Mouse (Mus musculus): ENCODE measurements around the gene Thbs4. TPM values are rescaled to one million over a fixed set of nuclear protein-coding genes. Genes with fewer than 3 reads are reported as not detected.

Gene Thbs4
- polyA plus RNA-seq, 1 experiment from 2014 or later = 1.6 TPM

DNA sequence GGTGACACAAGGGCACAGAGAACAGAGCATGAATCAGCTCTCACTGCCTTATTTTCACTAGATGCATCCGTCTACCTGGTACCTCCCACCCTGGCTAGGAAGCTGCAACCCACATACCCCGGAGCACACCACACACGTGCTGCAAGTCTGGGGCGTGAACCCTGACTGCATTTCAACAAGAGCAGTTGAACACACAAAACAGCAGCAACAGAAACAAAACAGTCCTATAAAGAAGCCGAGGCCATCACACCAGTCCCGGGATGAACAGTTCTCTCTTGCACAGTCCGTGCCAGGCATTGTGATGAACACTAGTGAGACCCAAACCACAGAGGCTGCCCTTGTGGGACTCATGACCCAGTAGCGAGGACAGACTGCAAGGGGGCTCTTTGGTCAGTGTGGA is 40.9 kb downstream of the Thbs4 start:
- H3K4me2 ChIP-seq (ENCODE audit: low read length) = no peak overlapping the region

GRCm38 (mm10) chr13:92751726-92752565 is 42.7 kb downstream of the Thbs4 start:
- Histone ChIP-seq H3K9me3 (replicated peaks; ENCODE audit: control insufficient read depth, low read length, poor library complexity, severe bottlenecking) (no peaks in the 10 kb centered on the region), H3K4me3 (ENCODE audit: low read depth, low read length) (no peak overlapping the region), H3K9ac (ENCODE audit: low read depth, low read length) (no peak overlapping the region), H3K36me3 (ENCODE audit: control insufficient read depth, insufficient read depth, low read length) (no peaks in the 10 kb centered on the region), H3K4me1 (ENCODE audit: control insufficient read depth, insufficient read depth, low read length) (peaks cover 3% of the 10 kb centered on the region; the same call in 1 of the 2 replicates), H3K27ac (ENCODE audit: low read length) (peak overlapping the region; percentile 43; the same call in 1 of the 2 replicates), H3K27me3 (ENCODE audit: control insufficient read depth, insufficient read depth, low read depth, low read length) (no peaks in the 10 kb centered on the region), H3K4me2 (ENCODE audit: low read length) (no peak overlapping the region)
- 53% methylated on average over 21 of the region's 21 CpGs for WGBS
- ATAC-seq = peak; percentile 88

More for the DNA sequence above, 40.9 kb downstream of the Thbs4 start:
- no peak for ATAC-seq
- Histone ChIP-seq H3K9me3 (replicated peaks; ENCODE audit: control insufficient read depth, low read length, poor library complexity, severe bottlenecking) (no peaks in the 10 kb centered on the region), H3K4me1 (ENCODE audit: control insufficient read depth, insufficient read depth, low read length) (peaks cover 3% of the 10 kb centered on the region; the same call in 1 of the 2 replicates), H3K27me3 (ENCODE audit: control insufficient read depth, insufficient read depth, low read depth, low read length) (no peaks in the 10 kb centered on the region), H3K27ac (ENCODE audit: low read length) (no peak overlapping the region), H3K36me3 (ENCODE audit: control insufficient read depth, insufficient read depth, low read length) (no peaks in the 10 kb centered on the region), H3K4me3 (ENCODE audit: low read depth, low read length) (no peak overlapping the region), H3K9ac (ENCODE audit: low read depth, low read length) (no peak overlapping the region)
- WGBS = 92% methylated on average over 8 of the region's 8 CpGs

- H3K27ac ChIP-seq (ENCODE audit: low read length) = no peak overlapping the region
- peak; percentile 78 for ATAC-seq
- H3K36me3 ChIP-seq (ENCODE audit: control insufficient read depth, insufficient read depth, low read length) = no peaks in the 10 kb centered on the region
- no peak overlapping the region for H3K9ac ChIP-seq (ENCODE audit: low read depth, low read length)
- H3K4me3 ChIP-seq (ENCODE audit: low read depth, low read length) = no peak overlapping the region
- H3K9me3 ChIP-seq (replicated peaks; ENCODE audit: control insufficient read depth, low read length, poor library complexity, severe bottlenecking) = no peaks in the 10 kb centered on the region
- peak overlapping the region; percentile 37 for H3K4me2 ChIP-seq (ENCODE audit: low read length)
- no peaks in the 10 kb centered on the region for H3K27me3 ChIP-seq (ENCODE audit: control insufficient read depth, insufficient read depth, low read depth, low read length)
- H3K4me1 ChIP-seq (ENCODE audit: control insufficient read depth, insufficient read depth, low read length) = peaks cover 3% of the 10 kb centered on the region; the same call in 1 of the 2 replicates
- WGBS = 22% methylated on average over 7 of the region's 7 CpGs
These were observed 43.6 kb downstream of the Thbs4 start for GRCm38 (mm10) chr13:92750976-92751518.

DNA sequence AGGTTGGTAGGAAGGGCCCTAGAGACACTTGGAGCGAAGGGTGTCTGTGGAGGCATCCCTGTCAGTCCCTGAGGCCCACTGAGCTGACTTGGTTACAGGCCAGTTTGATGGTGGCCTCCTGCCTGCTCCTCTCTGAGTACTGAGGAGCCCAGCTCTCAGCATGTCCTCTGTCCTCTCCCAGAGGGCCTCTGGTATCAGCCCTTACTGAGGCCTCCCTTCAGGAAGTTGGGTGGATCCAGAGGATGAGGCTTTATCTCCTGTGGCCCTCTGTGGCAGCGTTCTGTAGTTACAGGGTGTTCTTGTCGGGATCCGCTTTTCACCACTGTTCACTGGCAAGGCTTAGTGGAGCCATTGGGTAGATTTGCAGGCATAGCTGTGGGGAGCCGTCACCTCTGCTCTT is 51.3 kb downstream of the Thbs4 start:
- no peak overlapping the region for H3K27ac ChIP-seq (ENCODE audit: low read length)
- no peak overlapping the region for H3K9ac ChIP-seq (ENCODE audit: low read depth, low read length)
- no peak overlapping the region for H3K4me3 ChIP-seq (ENCODE audit: low read depth, low read length)
- H3K36me3 ChIP-seq (ENCODE audit: control insufficient read depth, insufficient read depth, low read length) = no peaks in the 10 kb centered on the region
- 75% methylated on average over 5 of the region's 5 CpGs for WGBS
- no peak overlapping the region for H3K4me2 ChIP-seq (ENCODE audit: low read length)
- H3K4me1 ChIP-seq (ENCODE audit: control insufficient read depth, insufficient read depth, low read length) = no peaks in the 10 kb centered on the region
- no peak for ATAC-seq
- no peaks in the 10 kb centered on the region for H3K27me3 ChIP-seq (ENCODE audit: control insufficient read depth, insufficient read depth, low read depth, low read length)
- no peaks in the 10 kb centered on the region for H3K9me3 ChIP-seq (replicated peaks; ENCODE audit: control insufficient read depth, low read length, poor library complexity, severe bottlenecking)

DNA sequence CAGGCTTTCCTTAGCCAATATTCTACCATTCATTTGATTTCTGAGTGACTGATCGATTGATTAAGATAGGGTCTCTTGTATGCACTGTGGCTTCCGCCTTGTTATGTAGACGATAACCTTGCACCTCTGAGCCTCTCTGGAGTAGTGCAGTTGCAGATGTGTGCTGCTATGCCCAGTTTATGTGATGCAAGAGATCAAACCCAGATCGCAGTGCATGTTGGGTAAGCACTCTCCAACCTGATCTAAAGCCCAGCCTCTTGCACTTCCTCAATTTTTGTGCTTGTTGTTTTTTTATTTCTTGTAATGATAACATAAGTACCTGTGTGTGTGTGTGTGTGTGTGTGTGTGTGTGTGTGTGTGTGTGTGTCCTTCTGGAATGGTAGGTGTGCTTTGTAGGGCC is 51.7 kb downstream of the Thbs4 start:
- WGBS = 87% methylated on average over 4 of the region's 4 CpGs
- Histone ChIP-seq H3K27ac (ENCODE audit: low read length) (no peak overlapping the region), H3K4me1 (ENCODE audit: control insufficient read depth, insufficient read depth, low read length) (no peaks in the 10 kb centered on the region), H3K9me3 (replicated peaks; ENCODE audit: control insufficient read depth, low read length, poor library complexity, severe bottlenecking) (no peaks in the 10 kb centered on the region), H3K9ac (ENCODE audit: low read depth, low read length) (no peak overlapping the region), H3K4me3 (ENCODE audit: low read depth, low read length) (no peak overlapping the region), H3K4me2 (ENCODE audit: low read length) (no peak overlapping the region), H3K27me3 (ENCODE audit: control insufficient read depth, insufficient read depth, low read depth, low read length) (no peaks in the 10 kb centered on the region), H3K36me3 (ENCODE audit: control insufficient read depth, insufficient read depth, low read length) (no peaks in the 10 kb centered on the region)
- no peak for ATAC-seq

DNA sequence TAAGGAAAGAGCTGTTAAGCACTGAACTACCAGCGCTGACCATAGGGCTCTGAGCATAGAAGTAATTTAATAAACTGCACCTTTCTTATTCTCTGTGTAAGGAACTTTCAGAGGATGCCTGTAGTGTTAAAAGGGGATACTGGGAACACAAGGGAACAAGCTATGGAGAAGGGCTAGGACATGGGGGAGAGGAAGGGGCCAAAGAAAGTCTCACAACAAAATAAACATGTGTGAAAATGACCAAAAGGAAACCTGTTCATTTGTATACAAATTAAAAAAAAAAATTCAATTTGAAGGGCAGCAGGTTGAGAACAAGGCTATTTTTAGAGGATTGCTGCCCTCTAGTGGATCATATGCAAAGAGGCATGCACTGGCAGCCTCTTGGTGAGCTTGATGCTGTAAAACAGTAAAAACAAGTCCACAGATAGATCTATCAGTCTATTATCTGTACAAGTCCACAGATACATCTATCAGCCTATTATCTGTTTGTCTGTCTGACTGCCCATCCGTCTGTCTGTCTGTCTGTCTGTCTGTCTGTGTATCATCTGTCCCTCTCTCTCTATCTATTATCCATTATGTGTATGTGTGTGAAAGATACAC is 53.8 kb downstream of the Thbs4 start:
- no peak overlapping the region for H3K4me3 ChIP-seq (ENCODE audit: low read depth, low read length)
- peak; percentile 77; the same call in 1 of the 2 replicates for ATAC-seq
- 16% methylated on average over 2 of the region's 2 CpGs for WGBS
- no peak overlapping the region for H3K27ac ChIP-seq (ENCODE audit: low read length)
- no peak overlapping the region for H3K9ac ChIP-seq (ENCODE audit: low read depth, low read length)
- H3K27me3 ChIP-seq (ENCODE audit: control insufficient read depth, insufficient read depth, low read depth, low read length) = no peaks in the 10 kb centered on the region
- H3K4me2 ChIP-seq (ENCODE audit: low read length) = no peak overlapping the region
- no peaks in the 10 kb centered on the region for H3K9me3 ChIP-seq (replicated peaks; ENCODE audit: control insufficient read depth, low read length, poor library complexity, severe bottlenecking)
- H3K4me1 ChIP-seq (ENCODE audit: control insufficient read depth, insufficient read depth, low read length) = peaks cover 3% of the 10 kb centered on the region; the same call in 1 of the 2 replicates
- H3K36me3 ChIP-seq (ENCODE audit: control insufficient read depth, insufficient read depth, low read length) = no peaks in the 10 kb centered on the region

DNA sequence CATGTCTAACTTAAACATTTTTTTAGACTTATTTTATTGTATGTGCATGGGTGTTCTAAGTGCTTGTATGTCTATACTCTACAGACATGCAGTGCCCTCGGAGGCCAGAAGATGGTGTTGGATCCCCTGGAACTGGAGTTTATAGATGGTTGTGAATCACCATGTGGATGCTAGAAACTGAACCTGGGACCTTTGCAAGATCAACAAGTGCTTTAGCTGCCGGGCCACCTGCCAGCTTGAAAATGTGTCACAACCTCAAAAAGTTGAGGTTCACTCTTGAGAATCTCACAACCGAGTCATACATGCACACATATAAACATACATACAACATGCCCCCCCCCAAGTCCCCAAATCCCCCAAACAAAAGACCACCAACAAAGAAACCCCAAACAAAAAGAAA is 54.8 kb downstream of the Thbs4 start:
- Histone ChIP-seq H3K4me1 (ENCODE audit: control insufficient read depth, insufficient read depth, low read length) (peaks cover 3% of the 10 kb centered on the region; the same call in 1 of the 2 replicates), H3K9ac (ENCODE audit: low read depth, low read length) (no peak overlapping the region), H3K9me3 (replicated peaks; ENCODE audit: control insufficient read depth, low read length, poor library complexity, severe bottlenecking) (no peaks in the 10 kb centered on the region), H3K27me3 (ENCODE audit: control insufficient read depth, insufficient read depth, low read depth, low read length) (no peaks in the 10 kb centered on the region), H3K4me3 (ENCODE audit: low read depth, low read length) (no peak overlapping the region), H3K36me3 (ENCODE audit: control insufficient read depth, insufficient read depth, low read length) (no peaks in the 10 kb centered on the region), H3K4me2 (ENCODE audit: low read length) (no peak overlapping the region), H3K27ac (ENCODE audit: low read length) (no peak overlapping the region)
- 91% methylated on average over 3 of the region's 3 CpGs for WGBS
- ATAC-seq = no peak

DNA sequence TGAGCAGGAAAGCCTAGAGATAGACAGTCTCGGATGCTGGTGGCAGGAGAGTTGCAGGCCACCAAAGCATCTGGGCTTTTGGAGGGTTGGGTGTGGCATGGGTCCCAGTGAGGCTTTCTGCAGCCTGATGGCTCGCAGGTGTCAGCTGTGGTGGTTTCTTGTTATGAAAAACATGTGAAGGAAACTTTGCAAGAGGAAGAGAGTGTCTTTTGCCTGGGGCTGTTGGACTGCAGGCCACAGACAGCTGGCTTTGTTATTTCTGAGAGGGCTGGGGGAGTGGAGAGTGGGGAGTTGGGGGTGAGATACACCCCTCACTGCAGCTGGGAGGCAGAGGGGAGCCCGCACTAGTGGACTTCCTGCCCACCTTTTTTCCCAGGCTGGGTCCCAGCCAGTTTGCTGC is 55.8 kb downstream of the Thbs4 start:
- Histone ChIP-seq H3K27me3 (ENCODE audit: control insufficient read depth, insufficient read depth, low read depth, low read length) (no peaks in the 10 kb centered on the region), H3K4me3 (ENCODE audit: low read depth, low read length) (no peak overlapping the region), H3K9ac (ENCODE audit: low read depth, low read length) (no peak overlapping the region), H3K4me1 (ENCODE audit: control insufficient read depth, insufficient read depth, low read length) (peaks cover 3% of the 10 kb centered on the region; the same call in 1 of the 2 replicates), H3K36me3 (ENCODE audit: control insufficient read depth, insufficient read depth, low read length) (no peaks in the 10 kb centered on the region), H3K4me2 (ENCODE audit: low read length) (no peak overlapping the region), H3K27ac (ENCODE audit: low read length) (no peak overlapping the region), H3K9me3 (replicated peaks; ENCODE audit: control insufficient read depth, low read length, poor library complexity, severe bottlenecking) (no peaks in the 10 kb centered on the region)
- ATAC-seq = no peak
- WGBS = 85% methylated on average over 3 of the region's 3 CpGs

Measured in midbrain, embryonic 16.5 days (tissue).